Mouse (Mus musculus) erythroblast, embryonic 14.5 days (primary cell): ENCODE data around the gene Tas2r122. TPM values are rescaled to one million over a fixed set of nuclear protein-coding genes. Genes with fewer than 3 reads are reported as not detected.
"Not testable (repeated sequence)": the region's sequence is repeated elsewhere in the genome, so short reads cannot be mapped to it uniquely, and the experiment has no call there.

Experiments used
- H3K27me3 ChIP-seq: 2 replicates; pipeline ENCODE4 v1.6.1; 2012; ENCODE audit warnings: inconsistent platforms; ENCODE audit not compliant: control insufficient read depth
- H3K36me3 ChIP-seq: 2 replicates; pipeline ENCODE4 v1.6.1; 2012; ENCODE audit warnings: mild to moderate bottlenecking, inconsistent platforms; ENCODE audit not compliant: control insufficient read depth
- H3K4me1 ChIP-seq: 2 replicates; pipeline ENCODE4 v1.6.1; 2012; ENCODE audit warnings: inconsistent platforms; ENCODE audit not compliant: control insufficient read depth
- H3K4me3 ChIP-seq: replicated peaks from 2 replicates; pipeline ENCODE3; 2012; ENCODE audit warnings: moderate library complexity, mild to moderate bottlenecking, inconsistent platforms
- H3K9me3 ChIP-seq: 2 replicates; pipeline ENCODE4 v1.6.1; 2012; ENCODE audit warnings: low read length, inconsistent platforms, mixed read lengths; ENCODE audit not compliant: control insufficient read depth
- GATA1 ChIP-seq: IDR thresholded peaks from 2 replicates; pipeline ENCODE4 v1.6.1; 2012; ENCODE audit warnings: low read length, inconsistent platforms, mixed read lengths
- TAL1 ChIP-seq: IDR thresholded peaks from 3 replicates; pipeline ENCODE4 v1.6.1; 2012; ENCODE audit warnings: low read length, inconsistent platforms, mixed read lengths
- polyA plus RNA-seq: library from polyadenylated mRNA; stranded (reverse); fragments of >175 nt; gene quantifications from 2 replicates; pipeline ENCODE4 v1.2.3, GENCODE M21; 2012

Tas2r122 gene
- not detected in 2 replicates for polyA plus RNA-seq

GRCm38 (mm10) chr6:132711828-132712227, at the start of gene Tas2r122:
Tas2r122 (minus strand) TSS chr6:132711928.
- no peak for TF ChIP-seq TAL1
- TF ChIP-seq GATA1, result no peak
- Histone ChIP-seq H3K4me1 (no peaks in the 10 kb centered on the region), H3K27me3 (no peaks in the 10 kb centered on the region), H3K9me3 (peaks cover 3% of the 10 kb centered on the region; the same call in 1 of the 2 replicates), H3K4me3 (no peak within 1 kb of the TSS), H3K36me3 (no peaks in the 10 kb centered on the region)

GRCm38 (mm10) chr6:132754430-132754829, 42.7 kb upstream of the Tas2r122 start, which contains the start of gene Tas2r124:
Tas2r124 (plus strand) TSS chr6:132754730.
- H3K36me3 ChIP-seq, result no peaks in the 10 kb centered on the region
- no peak within 1 kb of the TSS for H3K4me3 ChIP-seq
- no peaks in the 10 kb centered on the region for H3K4me1 ChIP-seq
- H3K9me3 ChIP-seq, result peaks cover 6% of the 10 kb centered on the region; the same call in 1 of the 2 replicates
- TF ChIP-seq TAL1, result no peak
- no peaks in the 10 kb centered on the region for H3K27me3 ChIP-seq

DNA sequence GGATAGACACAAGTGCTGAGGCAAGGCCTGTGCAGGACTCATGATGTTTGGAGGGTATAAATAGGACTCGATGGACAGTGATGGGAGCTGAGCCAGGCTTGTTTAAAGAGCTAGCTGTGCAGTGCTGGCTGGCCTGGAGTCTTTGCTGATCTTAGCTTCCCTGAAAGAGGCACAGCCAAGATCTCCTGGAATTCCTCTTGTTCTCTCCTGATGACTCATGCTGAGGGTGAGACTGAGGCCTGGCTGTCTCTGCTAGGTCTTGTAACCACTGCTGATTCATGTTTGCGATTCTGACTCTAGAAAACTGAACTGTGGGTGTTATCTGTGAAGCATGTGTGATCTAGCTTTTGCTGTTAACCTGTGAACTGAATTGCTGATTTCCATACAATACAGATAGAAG, 38.5 kb upstream of the Tas2r122 start:
- Histone ChIP-seq H3K27me3 (no peaks in the 10 kb centered on the region), H3K9me3 (peaks cover 6% of the 10 kb centered on the region; the same call in 1 of the 2 replicates), H3K36me3 (no peaks in the 10 kb centered on the region), H3K4me1 (no peaks in the 10 kb centered on the region), H3K4me3 (no peak overlapping the region)
- TF ChIP-seq TAL1 (no peak), GATA1 (no peak)

DNA sequence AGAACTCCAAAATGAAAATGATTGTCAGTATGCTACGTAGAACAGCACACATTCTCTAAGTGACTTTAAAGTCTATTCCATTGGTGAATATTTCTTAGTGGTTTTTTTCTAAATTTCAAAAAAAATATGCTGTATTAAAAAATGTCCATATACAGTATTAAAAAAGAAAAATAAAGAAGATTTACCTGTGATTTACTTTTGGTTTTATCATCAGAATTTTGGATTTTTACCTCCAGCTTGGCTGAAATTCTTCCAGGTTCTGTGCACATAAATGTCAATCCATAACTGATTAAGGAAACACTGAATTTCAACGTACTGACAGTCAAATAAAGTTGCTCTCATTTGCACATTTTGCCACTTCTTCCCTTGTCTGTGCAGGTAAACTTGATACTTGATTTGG, 26.2 kb upstream of the Tas2r122 start, which contains the start of gene Tas2r115:
TSS of gene Tas2r115 (minus strand) at position 101 of the 400 bp plus-strand sequence.
- Histone ChIP-seq H3K27me3 (no peaks in the 10 kb centered on the region), H3K9me3 (peaks cover 2% of the 10 kb centered on the region; the same call in 1 of the 2 replicates), H3K4me1 (no peaks in the 10 kb centered on the region), H3K4me3 (no peak within 1 kb of the TSS), H3K36me3 (no peaks in the 10 kb centered on the region)
- no peak for TF ChIP-seq TAL1
- no peak for TF ChIP-seq GATA1

DNA sequence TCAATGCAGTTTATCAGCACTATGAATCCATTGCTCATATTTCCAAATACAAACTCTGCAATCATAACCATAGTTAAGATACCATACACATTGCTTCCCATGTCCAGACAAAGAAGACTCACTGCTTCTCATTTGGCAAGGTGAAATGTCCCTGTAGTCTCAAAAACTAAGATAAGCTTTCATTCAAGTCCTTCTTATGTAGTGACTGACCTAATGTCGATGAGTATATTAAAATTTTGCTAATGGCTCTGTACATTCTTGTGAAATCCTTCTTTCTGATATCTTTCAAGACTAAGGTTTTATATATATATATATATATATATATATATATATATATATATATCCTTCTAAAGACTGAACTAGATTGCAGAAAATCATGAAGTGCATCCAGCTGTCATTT, 10.8 kb downstream of the Tas2r122 start, which contains the start of gene Tas2r121:
TSS of gene Tas2r121 (minus strand) at position 101 of the 400 bp plus-strand sequence.
- H3K4me1 ChIP-seq, result no peaks in the 10 kb centered on the region
- no peak within 1 kb of the TSS for H3K4me3 ChIP-seq
- no peaks in the 10 kb centered on the region for H3K9me3 ChIP-seq
- TF ChIP-seq TAL1, result no peak
- no peak for TF ChIP-seq GATA1
- H3K36me3 ChIP-seq, result no peaks in the 10 kb centered on the region
- H3K27me3 ChIP-seq, result no peaks in the 10 kb centered on the region

GRCm38 (mm10) chr6:132691596-132691995, 20.1 kb downstream of the Tas2r122 start:
- H3K4me1 ChIP-seq, H3K4me3 ChIP-seq, H3K36me3 ChIP-seq, H3K9me3 ChIP-seq, H3K27me3 ChIP-seq: not testable (repeated sequence)

Other genes with a start within 250 kb of the Tas2r122 start
- gene Prh1, start 142.1 kb downstream of the Tas2r122 start, polyA plus RNA-seq, result not detected in 2 replicates
- gene Prp2, start 116.0 kb downstream of the Tas2r122 start, polyA plus RNA-seq, result not detected in 2 replicates
- gene A630073D07Rik, start 60.4 kb downstream of the Tas2r122 start, polyA plus RNA-seq, result not detected in 2 replicates
- gene Tas2r120, start 55.0 kb downstream of the Tas2r122 start, polyA plus RNA-seq, result not detected in 2 replicates
- gene Tas2r121, start 10.9 kb downstream of the Tas2r122 start, polyA plus RNA-seq, result not detected in 2 replicates
- gene Tas2r115, start 26.1 kb upstream of the Tas2r122 start, polyA plus RNA-seq, result not detected in 2 replicates
- gene Tas2r124, start 42.8 kb upstream of the Tas2r122 start, polyA plus RNA-seq, result not detected in 2 replicates
- not detected in 2 replicates for gene Tas2r102, start 50.2 kb upstream of the Tas2r122 start, polyA plus RNA-seq
- not detected in 2 replicates for gene Tas2r136, start 66.2 kb upstream of the Tas2r122 start, polyA plus RNA-seq
- not detected in 2 replicates for gene Tas2r117, start 90.9 kb upstream of the Tas2r122 start, polyA plus RNA-seq
- not detected in 2 replicates for gene Tas2r123, start 135.2 kb upstream of the Tas2r122 start, polyA plus RNA-seq
- gene Tas2r116, start 143.5 kb upstream of the Tas2r122 start, polyA plus RNA-seq, result not detected in 2 replicates
- not detected in 2 replicates for gene Tas2r110, start 156.1 kb upstream of the Tas2r122 start, polyA plus RNA-seq
- not detected in 2 replicates for gene Tas2r113, start 181.1 kb upstream of the Tas2r122 start, polyA plus RNA-seq
- gene Tas2r125, start 197.7 kb upstream of the Tas2r122 start, polyA plus RNA-seq, result not detected in 2 replicates
- not detected in 2 replicates for gene Tas2r129, start 239.2 kb upstream of the Tas2r122 start, polyA plus RNA-seq
- gene Tas2r131, start 246.0 kb upstream of the Tas2r122 start, polyA plus RNA-seq, result not detected in 2 replicates